Mouse (Mus musculus) kidney, embryonic 14.5 days (tissue): ENCODE results near the gene Lman2. TPM values are rescaled to one million over a fixed set of nuclear protein-coding genes. Genes with fewer than 3 reads are reported as not detected.

Source experiments
- ATAC-seq: fragments of 200-750 bp; cut with Nextera tagmentation; 2 replicates; pipeline ENCODE4 v1.8.0; 2017; ENCODE audit warnings: moderate number of reproducible peaks, mild to moderate bottlenecking, moderate TSS enrichment, moderate library complexity; ENCODE audit not compliant: low FRiP score, low TSS enrichment
- H3K27ac ChIP-seq: fragments of 300-500 bp; sonication (generic); 2 replicates; pipeline ENCODE4 v1.5.1; 2014; ENCODE audit warnings: low read depth, mild to moderate bottlenecking, low read length, moderate library complexity, mixed read lengths
- H3K27me3 ChIP-seq: fragments of 300-500 bp; sonication (generic); 2 replicates; pipeline ENCODE4 v1.6.1; 2014; ENCODE audit warnings: mild to moderate bottlenecking, low read length; ENCODE audit not compliant: control insufficient read depth, insufficient read depth
- H3K36me3 ChIP-seq: fragments of 300-500 bp; sonication (generic); 2 replicates; pipeline ENCODE4 v1.6.1; 2014; ENCODE audit warnings: low read length, mixed read lengths; ENCODE audit not compliant: control insufficient read depth, insufficient read depth
- H3K4me1 ChIP-seq: fragments of 300-500 bp; sonication (generic); 2 replicates; pipeline ENCODE4 v1.6.1; 2014; ENCODE audit warnings: low read length, mixed read lengths; ENCODE audit not compliant: control insufficient read depth, insufficient read depth
- H3K4me2 ChIP-seq: fragments of 300-500 bp; sonication (generic); replicated peaks from 2 replicates; pipeline ENCODE4 v1.6.1; 2014; ENCODE audit warnings: low read depth, mild to moderate bottlenecking, low read length
- H3K4me3 ChIP-seq: fragments of 300-500 bp; sonication (generic); 2 replicates; pipeline ENCODE4 v1.5.1; 2014; ENCODE audit warnings: mild to moderate bottlenecking, low read length
- H3K9ac ChIP-seq: fragments of 300-500 bp; sonication (generic); 2 replicates; pipeline ENCODE4 v1.6.1; 2014; ENCODE audit warnings: low read depth, mild to moderate bottlenecking, low read length, moderate library complexity
- H3K9me3 ChIP-seq: fragments of 300-500 bp; sonication (generic); 2 replicates; pipeline ENCODE4 v1.6.1; 2016; ENCODE audit warnings: low read length; ENCODE audit not compliant: control insufficient read depth
- WGBS: fragments of 180-500 bp; shearing (Covaris S2); extraction: QIAGEN DNeasy Blood & Tissue Kit; methylation state at CpG from one replicate; pipeline ENCODE4 v1.1.7; 2014; 5-methylcytosine and 5-hydroxymethylcytosine counted together
- polyA plus RNA-seq: library from polyadenylated mRNA; unstranded; fragments of >200 nt; fragmentation: Nextera tagmentation; extraction: Ambion mirVana; gene quantifications from 2 replicates; pipeline ENCODE4 v1.2.1, GENCODE M21; 2014

Gene Lman2
- polyA plus RNA-seq, 1 experiment from 2014 or later = 108 TPM

DNA sequence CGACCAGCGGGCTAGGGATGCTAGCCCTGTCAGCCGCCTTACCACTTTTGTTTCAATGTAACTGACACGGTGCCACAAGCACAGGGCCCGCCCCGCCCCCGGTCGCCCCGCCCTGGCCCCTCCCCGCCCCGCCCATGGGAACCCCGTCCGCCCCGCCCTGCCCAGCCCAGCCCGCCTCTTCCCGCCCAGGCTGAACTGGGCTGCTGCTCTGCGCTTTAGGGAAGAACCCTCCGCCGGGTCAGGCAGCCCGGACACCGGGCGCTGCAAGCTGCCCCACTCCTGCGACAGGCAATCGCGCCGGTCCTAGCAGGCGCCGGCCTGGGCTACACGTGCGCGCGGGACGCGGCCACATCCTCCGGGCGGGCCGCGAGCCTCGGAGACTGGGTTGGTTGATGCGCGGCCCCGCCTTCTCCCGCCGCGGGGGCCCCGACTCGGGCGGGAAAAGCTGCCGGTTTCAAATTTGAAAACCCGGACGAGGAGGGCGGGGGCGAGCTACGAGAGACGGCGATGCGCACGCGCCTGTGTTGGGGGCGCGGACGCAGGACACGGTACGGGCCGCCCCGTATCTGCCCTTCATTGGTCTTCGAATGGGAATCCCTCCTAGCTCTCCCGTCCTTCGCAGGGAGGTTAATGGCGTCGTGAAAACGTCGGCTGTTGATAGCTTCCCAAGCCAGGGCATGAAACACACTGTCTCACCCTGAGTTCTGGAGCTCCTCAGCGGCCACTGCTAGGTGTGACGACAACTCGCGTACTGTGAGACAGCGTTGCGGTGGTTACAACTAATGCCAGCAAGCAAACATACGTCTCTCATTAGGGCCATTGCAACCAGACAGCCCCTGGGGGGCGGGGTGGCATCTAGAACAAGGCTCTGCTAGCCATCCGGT is 32.7 kb downstream of the Lman2 start, which contains the start of gene Mxd3:
TSS of gene Mxd3 (minus strand) at position 141 of the 884 bp plus-strand sequence.
- Histone ChIP-seq H3K4me1 (peaks cover 20% of the 10 kb centered on the region), H3K4me2 (peak within 1 kb of the TSS; percentile 95), H3K27me3 (no peaks in the 10 kb centered on the region), H3K9ac (peak within 1 kb of the TSS; percentile 58), H3K9me3 (no peaks in the 10 kb centered on the region), H3K27ac (peak within 1 kb of the TSS; percentile 90), H3K4me3 (peak within 1 kb of the TSS; percentile 52), H3K36me3 (peaks cover 12% of the 10 kb centered on the region)
- peak; percentile 82 for ATAC-seq
- WGBS = under 1% methylated on average over 78 of the region's 82 CpGs

GRCm38 (mm10) chr13:55329109-55329682 is 33.4 kb downstream of the Lman2 start:
- Histone ChIP-seq H3K36me3 (peaks cover 18% of the 10 kb centered on the region), H3K27me3 (no peaks in the 10 kb centered on the region), H3K9ac (peak overlapping the region; percentile 58), H3K27ac (peak overlapping the region; percentile 90), H3K4me1 (peaks cover 20% of the 10 kb centered on the region), H3K4me3 (peak overlapping the region; percentile 52), H3K4me2 (peak overlapping the region; percentile 95), H3K9me3 (no peaks in the 10 kb centered on the region)
- under 1% methylated on average over 28 of the region's 29 CpGs for WGBS
- ATAC-seq = peak; percentile 20; the same call in 1 of the 2 replicates

DNA sequence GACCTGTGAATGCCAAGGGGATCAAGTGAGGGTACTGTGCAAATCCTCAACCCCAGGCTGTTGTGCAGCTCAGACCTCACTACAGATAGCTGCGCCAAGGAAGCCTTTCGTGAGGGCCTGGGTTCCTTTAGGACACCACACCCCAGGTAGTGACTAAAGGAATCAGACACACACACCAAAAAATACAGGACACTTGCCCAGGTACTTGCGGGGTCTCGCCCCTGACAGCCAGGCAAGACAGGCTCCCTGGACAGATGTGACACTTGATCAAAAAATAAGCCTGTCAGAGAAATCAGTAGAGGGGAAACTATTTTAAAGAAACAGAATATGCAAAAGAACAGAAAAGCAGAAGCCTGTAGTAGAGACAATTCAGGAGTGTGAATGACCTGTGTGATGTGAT is 33.9 kb downstream of the Lman2 start:
- Histone ChIP-seq H3K9me3 (no peaks in the 10 kb centered on the region), H3K4me1 (peaks cover 21% of the 10 kb centered on the region), H3K4me3 (peak overlapping the region; percentile 52; the same call in 1 of the 2 replicates), H3K27ac (no peak overlapping the region), H3K4me2 (peak overlapping the region; percentile 95), H3K27me3 (no peaks in the 10 kb centered on the region), H3K36me3 (peaks cover 24% of the 10 kb centered on the region), H3K9ac (peak overlapping the region; percentile 58)
- no peak for ATAC-seq
- 84% methylated on average over 4 of the region's 4 CpGs for WGBS

GRCm38 (mm10) chr13:55328171-55328570 is 34.4 kb downstream of the Lman2 start:
- Histone ChIP-seq H3K4me3 (peak overlapping the region; percentile 52; the same call in 1 of the 2 replicates), H3K4me2 (peak overlapping the region; percentile 95), H3K4me1 (peaks cover 25% of the 10 kb centered on the region), H3K9ac (0 out of 2 replicates have a peak overlapping the region, but pooled peaks have one; percentile 58), H3K27me3 (no peaks in the 10 kb centered on the region), H3K36me3 (peaks cover 28% of the 10 kb centered on the region), H3K9me3 (no peaks in the 10 kb centered on the region), H3K27ac (no peak overlapping the region)
- no peak for ATAC-seq
- WGBS = 87% methylated on average over 6 of the region's 6 CpGs

DNA sequence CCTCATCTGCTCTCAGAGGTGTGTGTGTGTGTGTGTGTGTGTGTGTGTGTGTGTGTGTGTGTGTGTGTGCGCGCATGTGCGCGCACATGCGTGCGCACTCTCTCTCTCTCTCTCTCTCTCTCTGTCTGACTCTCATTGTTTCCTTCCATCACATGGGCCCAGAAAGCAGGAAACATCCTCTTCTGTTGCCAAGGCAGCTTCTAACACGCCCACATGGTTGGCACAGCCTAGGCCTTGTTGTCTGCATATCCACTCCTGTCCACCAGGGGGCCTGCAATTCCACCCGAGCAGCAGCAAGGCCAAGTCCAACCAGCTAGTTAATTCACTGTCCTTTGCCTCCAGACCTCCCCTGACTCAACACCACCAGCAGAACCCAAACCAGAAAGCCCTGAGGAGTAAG is 35.0 kb downstream of the Lman2 start:
- Histone ChIP-seq H3K27ac (no peak overlapping the region), H3K36me3 (peaks cover 32% of the 10 kb centered on the region), H3K9me3 (no peaks in the 10 kb centered on the region), H3K27me3 (no peaks in the 10 kb centered on the region), H3K4me2 (no peak overlapping the region; the same call in 1 of the 2 replicates), H3K4me1 (peaks cover 31% of the 10 kb centered on the region), H3K4me3 (peak overlapping the region; percentile 52; the same call in 1 of the 2 replicates), H3K9ac (no peak overlapping the region)
- ATAC-seq = peak; percentile 3; the same call in 1 of the 2 replicates
- 50% methylated on average over 8 of the region's 8 CpGs for WGBS

DNA sequence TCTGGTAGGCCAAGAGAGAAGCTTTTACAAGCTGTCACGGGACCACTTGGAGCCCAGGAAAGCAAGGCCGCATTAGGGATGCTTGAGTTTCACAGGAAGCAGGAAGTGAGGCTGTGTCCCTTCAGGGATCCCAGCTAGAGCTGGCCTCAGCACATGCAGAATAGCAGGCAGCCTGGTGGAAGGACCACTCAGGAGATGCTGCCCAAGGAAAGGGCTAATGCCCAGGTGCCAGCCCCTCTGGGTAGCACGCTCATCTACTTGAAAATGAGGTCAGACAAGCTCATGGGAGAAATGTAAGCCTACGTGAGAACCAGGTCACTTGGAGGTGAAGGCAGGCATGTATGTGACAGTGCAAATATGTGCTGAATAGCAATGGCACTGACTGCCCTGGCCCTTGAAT is 35.4 kb downstream of the Lman2 start:
- Histone ChIP-seq H3K9ac (no peak overlapping the region), H3K27ac (no peak overlapping the region), H3K4me3 (no peak overlapping the region), H3K36me3 (peaks cover 32% of the 10 kb centered on the region), H3K4me1 (peaks cover 31% of the 10 kb centered on the region), H3K27me3 (no peaks in the 10 kb centered on the region), H3K4me2 (no peak overlapping the region), H3K9me3 (no peaks in the 10 kb centered on the region)
- WGBS = 51% methylated on average over 4 of the region's 4 CpGs
- no peak for ATAC-seq

DNA sequence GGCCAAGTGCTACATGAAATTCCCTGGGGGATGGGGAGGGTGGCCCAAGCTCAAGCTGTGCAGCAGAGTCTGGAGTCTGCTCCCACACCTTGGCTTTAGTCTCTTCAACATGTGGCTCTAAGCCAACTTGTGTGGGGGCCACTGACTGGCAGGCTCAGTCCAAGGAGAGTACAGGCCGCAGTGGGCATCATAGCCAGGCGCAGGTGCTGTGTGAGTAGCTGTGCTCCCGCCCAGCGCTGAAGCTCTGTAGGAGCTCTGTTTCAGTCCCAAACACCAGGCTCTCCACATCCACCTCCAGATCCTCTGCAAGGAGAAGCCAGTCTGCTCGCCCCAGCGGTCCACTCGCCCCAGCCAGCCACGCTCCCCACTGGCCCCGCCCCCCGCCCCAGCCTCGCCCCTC is 37.0 kb downstream of the Lman2 start:
- no peak for ATAC-seq
- Histone ChIP-seq H3K9ac (no peak overlapping the region), H3K27ac (no peak overlapping the region), H3K27me3 (no peaks in the 10 kb centered on the region), H3K36me3 (peaks cover 32% of the 10 kb centered on the region), H3K4me1 (peaks cover 31% of the 10 kb centered on the region), H3K4me3 (no peak overlapping the region), H3K9me3 (no peaks in the 10 kb centered on the region), H3K4me2 (no peak overlapping the region)
- 71% methylated on average over 11 of the region's 11 CpGs for WGBS

GRCm38 (mm10) chr13:55322130-55322825 is 40.3 kb downstream of the Lman2 start:
- Histone ChIP-seq H3K27me3 (no peaks in the 10 kb centered on the region), H3K36me3 (peaks cover 60% of the 10 kb centered on the region), H3K4me1 (peaks cover 24% of the 10 kb centered on the region; the same call in 1 of the 2 replicates), H3K9me3 (no peaks in the 10 kb centered on the region), H3K4me2 (peak overlapping the region; percentile 93), H3K4me3 (peak overlapping the region; percentile 74), H3K9ac (peak overlapping the region; percentile 86), H3K27ac (peak overlapping the region; percentile 84)
- under 1% methylated on average over 31 of the region's 31 CpGs for WGBS
- ATAC-seq = peak; percentile 12; the same call in 1 of the 2 replicates
